Mouse (Mus musculus) neural tube, embryonic 14.5 days (tissue): ENCODE data around the gene Fam71e2. TPM values are rescaled to one million over a fixed set of nuclear protein-coding genes. Genes with fewer than 3 reads are reported as not detected.
"Not testable (repeated sequence)": the region's sequence is repeated elsewhere in the genome, so short reads cannot be mapped to it uniquely, and the experiment has no call there.

ENCODE experiments used
- ATAC-seq: fragments of 200-750 bp; cut with Nextera tagmentation; 2 replicates; pipeline ENCODE4 v1.8.0; 2017; ENCODE audit warnings: low read depth, mild to moderate bottlenecking, moderate TSS enrichment, moderate library complexity
- H3K27ac ChIP-seq: fragments of 300-500 bp; sonication (generic); 2 replicates; pipeline ENCODE4 v1.5.1; 2014; ENCODE audit warnings: low read depth, mild to moderate bottlenecking, control low read depth, low read length, moderate library complexity, mixed read lengths
- H3K27me3 ChIP-seq: fragments of 300-500 bp; sonication (generic); 2 replicates; pipeline ENCODE4 v1.6.1; 2014; ENCODE audit warnings: low read length; ENCODE audit not compliant: control insufficient read depth, insufficient read depth
- H3K36me3 ChIP-seq: fragments of 300-500 bp; sonication (generic); 2 replicates; pipeline ENCODE4 v1.6.1; 2014; ENCODE audit warnings: low read length, mixed read lengths; ENCODE audit not compliant: control insufficient read depth, insufficient read depth
- H3K4me1 ChIP-seq: fragments of 300-500 bp; sonication (generic); 2 replicates; pipeline ENCODE4 v1.6.1; 2014; ENCODE audit warnings: low read length; ENCODE audit not compliant: control insufficient read depth, insufficient read depth
- H3K4me2 ChIP-seq: fragments of 300-500 bp; sonication (generic); 2 replicates; pipeline ENCODE4 v1.6.1; 2014; ENCODE audit warnings: mild to moderate bottlenecking, low read depth, low read length, control low read depth
- H3K4me3 ChIP-seq: fragments of 300-500 bp; sonication (generic); 2 replicates; pipeline ENCODE4 v1.5.1; 2014; ENCODE audit warnings: low read depth, low read length, control low read depth, mixed read lengths
- H3K9ac ChIP-seq: fragments of 300-500 bp; sonication (generic); replicated peaks from 2 replicates; pipeline ENCODE4 v1.6.1; 2014; ENCODE audit warnings: low read depth, mild to moderate bottlenecking, control low read depth, low read length, mixed read lengths
- H3K9me3 ChIP-seq: fragments of 300-500 bp; sonication (generic); 2 replicates; pipeline ENCODE4 v1.6.1; 2016; ENCODE audit warnings: low read length; ENCODE audit not compliant: control insufficient read depth
- WGBS: fragments of 180-500 bp; shearing (Covaris S2); extraction: QIAGEN DNeasy Blood & Tissue Kit; methylation state at CpG from one replicate; pipeline ENCODE4 v1.1.7; 2014; 5-methylcytosine and 5-hydroxymethylcytosine counted together
- polyA plus RNA-seq: library from polyadenylated mRNA; unstranded; fragments of >200 nt; fragmentation: Nextera tagmentation; extraction: Ambion mirVana; gene quantifications from 2 replicates; pipeline ENCODE4 v1.2.1, GENCODE M21; 2014

The Fam71e2 gene
- polyA plus RNA-seq, 1 experiment from 2014 or later: not detected

GRCm38 (mm10) chr7:4795767-4796433 lies 24.8 kb upstream of the Fam71e2 start:
- ATAC-seq: peak; percentile 8; the same call in 1 of the 2 replicates
- peaks cover 25% of the 10 kb centered on the region for H3K36me3 ChIP-seq
- H3K9me3 ChIP-seq: no peaks in the 10 kb centered on the region
- no peak overlapping the region for H3K27ac ChIP-seq
- 78% methylated on average over 7 of the region's 7 CpGs for WGBS
- no peak overlapping the region for H3K9ac ChIP-seq
- H3K27me3 ChIP-seq: no peaks in the 10 kb centered on the region
- H3K4me3 ChIP-seq: no peak overlapping the region
- H3K4me2 ChIP-seq: no peak overlapping the region
- peaks cover 7% of the 10 kb centered on the region for H3K4me1 ChIP-seq

DNA sequence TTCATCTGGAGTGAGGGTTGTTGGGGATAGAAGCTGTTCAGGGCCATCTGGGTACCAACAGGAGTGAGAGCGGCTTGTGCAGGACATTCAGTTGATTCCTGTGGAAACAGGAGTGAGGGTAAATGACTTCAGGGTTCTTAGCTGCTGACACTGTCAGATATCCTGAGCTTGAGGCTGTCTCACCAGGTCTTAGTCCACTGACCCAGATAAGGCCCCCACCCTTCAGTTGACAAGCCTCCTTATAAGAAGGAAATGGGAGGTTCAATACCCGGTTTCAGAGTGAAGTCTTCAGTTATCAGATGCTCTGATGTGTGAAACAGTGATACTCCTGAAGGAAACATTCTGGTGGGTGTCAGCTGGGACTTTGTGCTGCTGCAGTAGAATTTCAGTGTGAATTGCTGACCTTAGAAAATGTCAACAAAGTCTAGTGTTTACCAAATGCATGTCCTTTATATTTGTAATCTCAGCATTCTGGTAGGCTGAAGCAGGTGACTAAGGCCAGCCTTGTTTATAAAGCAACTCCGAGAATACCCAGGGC lies 23.6 kb upstream of the Fam71e2 start:
- H3K4me3 ChIP-seq: no peak overlapping the region
- H3K27ac ChIP-seq: no peak overlapping the region
- no peak overlapping the region for H3K9ac ChIP-seq
- no peak for ATAC-seq
- WGBS: 86% methylated on average over 3 of the region's 3 CpGs
- no peaks in the 10 kb centered on the region for H3K9me3 ChIP-seq
- H3K27me3 ChIP-seq: no peaks in the 10 kb centered on the region
- H3K4me2 ChIP-seq: no peak overlapping the region
- peaks cover 7% of the 10 kb centered on the region for H3K4me1 ChIP-seq
- H3K36me3 ChIP-seq: peaks cover 25% of the 10 kb centered on the region

GRCm38 (mm10) chr7:4793674-4794073 lies 22.6 kb upstream of the Fam71e2 start:
- no peaks in the 10 kb centered on the region for H3K27me3 ChIP-seq
- H3K9ac ChIP-seq: peak overlapping the region; percentile 89
- peak overlapping the region; percentile 84 for H3K4me2 ChIP-seq
- WGBS: 48% methylated on average over 4 of the region's 4 CpGs
- no peak overlapping the region for H3K27ac ChIP-seq
- no peaks in the 10 kb centered on the region for H3K9me3 ChIP-seq
- H3K4me1 ChIP-seq: peaks cover 12% of the 10 kb centered on the region
- peaks cover 25% of the 10 kb centered on the region for H3K36me3 ChIP-seq
- no peak for ATAC-seq
- peak overlapping the region; percentile 76 for H3K4me3 ChIP-seq

DNA sequence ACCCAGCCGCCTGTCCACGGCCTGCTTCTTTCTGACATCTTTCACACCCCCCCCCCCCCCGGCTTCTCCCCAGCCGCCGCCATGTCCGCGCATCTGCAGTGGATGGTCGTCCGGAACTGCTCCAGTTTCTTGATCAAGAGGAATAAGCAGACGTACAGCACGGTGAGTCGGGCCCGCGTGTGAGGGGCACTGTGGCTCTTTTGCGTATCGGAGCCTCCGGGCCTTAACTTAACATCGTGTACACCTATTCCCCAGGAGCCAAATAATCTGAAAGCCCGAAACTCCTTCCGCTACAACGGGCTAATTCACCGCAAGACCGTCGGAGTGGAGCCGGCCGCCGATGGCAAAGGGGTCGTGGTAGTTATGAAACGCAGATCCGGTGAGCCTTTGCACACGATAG lies 22.1 kb upstream of the Fam71e2 start:
- peaks cover 12% of the 10 kb centered on the region for H3K4me1 ChIP-seq
- H3K36me3 ChIP-seq: peaks cover 25% of the 10 kb centered on the region
- H3K4me2 ChIP-seq: peak overlapping the region; percentile 84
- peak overlapping the region; percentile 76 for H3K4me3 ChIP-seq
- WGBS: 1% methylated on average over 30 of the region's 31 CpGs
- not testable (repeated sequence) for ATAC-seq, H3K27me3 ChIP-seq, H3K9me3 ChIP-seq
- peak overlapping the region; percentile 89 for H3K9ac ChIP-seq
- peak overlapping the region; percentile 87 for H3K27ac ChIP-seq

DNA sequence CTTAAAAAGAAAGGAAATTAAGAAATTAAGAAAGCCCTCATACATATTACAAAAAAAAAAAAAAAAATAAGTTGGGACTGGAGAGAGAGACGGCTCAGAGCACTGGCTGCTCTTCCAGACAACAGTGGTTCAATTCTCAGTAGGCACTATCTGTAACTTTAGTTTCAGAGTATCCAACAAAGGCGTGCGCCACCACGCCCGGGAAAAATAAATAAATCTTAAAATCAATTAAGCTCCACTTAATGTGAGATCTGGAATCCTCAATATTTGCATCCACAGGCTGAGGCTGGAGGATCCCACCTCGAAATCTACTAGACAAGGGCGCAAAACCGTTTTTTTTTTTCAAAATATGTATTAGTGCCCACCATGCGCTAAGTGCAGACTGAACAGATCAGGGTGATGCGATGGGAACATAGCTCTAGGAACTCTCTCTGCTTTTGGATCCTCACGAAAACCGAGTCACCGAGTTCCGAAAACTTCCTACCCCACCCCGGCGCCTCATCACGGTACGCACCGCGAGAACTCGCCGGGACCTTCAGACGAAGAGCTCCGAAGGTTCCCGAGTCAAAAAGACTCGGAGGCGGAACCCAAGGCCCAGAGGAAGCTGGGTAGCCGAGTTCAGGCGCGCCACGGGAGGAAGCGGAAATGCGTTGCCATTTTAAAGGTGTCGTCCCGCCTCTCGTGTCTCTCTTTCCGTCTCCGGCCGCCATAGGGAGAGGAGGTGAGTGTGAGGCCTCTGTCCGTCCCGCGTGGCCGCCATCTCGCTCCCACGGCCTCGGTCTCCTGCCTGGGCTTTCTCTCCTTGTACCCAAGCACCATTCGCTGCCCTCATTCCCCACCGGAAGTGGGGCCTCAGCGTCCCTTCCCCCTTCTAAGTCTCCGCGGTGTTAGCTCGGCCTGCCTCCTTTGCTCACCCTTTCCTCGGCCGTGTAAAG lies 21.4 kb upstream of the Fam71e2 start, which contains the start of gene Rpl28:
Gene Rpl28, plus strand, starts transcription at position 597 of the 935 bp plus-strand sequence.
- WGBS: 1% methylated on average over 54 of the region's 54 CpGs
- H3K4me2 ChIP-seq: peak within 1 kb of the TSS; percentile 84
- H3K9me3 ChIP-seq: no peaks in the 10 kb centered on the region
- peaks cover 12% of the 10 kb centered on the region for H3K4me1 ChIP-seq
- peak within 1 kb of the TSS; percentile 76 for H3K4me3 ChIP-seq
- ATAC-seq: peak; percentile 88
- peak within 1 kb of the TSS; percentile 87 for H3K27ac ChIP-seq
- peaks cover 25% of the 10 kb centered on the region for H3K36me3 ChIP-seq
- H3K9ac ChIP-seq: peak within 1 kb of the TSS; percentile 89
- H3K27me3 ChIP-seq: no peaks in the 10 kb centered on the region

DNA sequence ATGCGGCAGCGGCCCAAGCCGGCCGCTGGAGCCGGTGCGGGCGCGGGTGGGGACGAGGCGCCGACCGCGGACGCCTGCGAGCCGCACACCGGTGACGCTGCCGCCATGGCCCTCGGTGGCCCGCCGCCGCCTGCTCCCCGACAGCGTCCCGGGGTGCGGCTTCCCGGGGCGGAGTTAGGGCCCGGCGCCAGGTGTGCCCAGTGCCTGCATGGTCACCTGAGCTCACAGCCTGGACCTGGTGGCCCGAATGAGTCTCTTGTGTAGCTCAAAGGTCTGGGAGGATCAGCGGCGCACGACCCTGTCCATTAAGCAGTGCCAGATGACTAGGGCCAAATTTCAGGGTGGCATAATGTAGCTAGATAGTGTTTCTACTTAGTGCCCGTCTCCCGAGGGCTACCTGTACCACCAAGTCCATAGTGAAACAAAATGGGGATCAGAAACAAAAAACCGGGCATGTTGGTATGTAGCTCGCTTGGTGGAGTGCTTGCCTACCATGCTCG lies 18.4 kb upstream of the Fam71e2 start, which contains the start of gene Tmem238:
Gene Tmem238, minus strand, starts transcription at position 221 of the 500 bp plus-strand sequence.
- Histone ChIP-seq H3K9ac (peak within 1 kb of the TSS; percentile 80), H3K4me3 (peak within 1 kb of the TSS; percentile 54), H3K27ac (peak within 1 kb of the TSS; percentile 55), H3K4me2 (peak within 1 kb of the TSS; percentile 84), H3K4me1 (peaks cover 12% of the 10 kb centered on the region), H3K27me3 (no peaks in the 10 kb centered on the region), H3K9me3 (no peaks in the 10 kb centered on the region), H3K36me3 (peaks cover 3% of the 10 kb centered on the region; the same call in 1 of the 2 replicates)
- 0 out of 2 replicates have a peak, but pooled peaks have one; percentile 10 for ATAC-seq
- 10% methylated on average over 40 of the region's 40 CpGs for WGBS

DNA sequence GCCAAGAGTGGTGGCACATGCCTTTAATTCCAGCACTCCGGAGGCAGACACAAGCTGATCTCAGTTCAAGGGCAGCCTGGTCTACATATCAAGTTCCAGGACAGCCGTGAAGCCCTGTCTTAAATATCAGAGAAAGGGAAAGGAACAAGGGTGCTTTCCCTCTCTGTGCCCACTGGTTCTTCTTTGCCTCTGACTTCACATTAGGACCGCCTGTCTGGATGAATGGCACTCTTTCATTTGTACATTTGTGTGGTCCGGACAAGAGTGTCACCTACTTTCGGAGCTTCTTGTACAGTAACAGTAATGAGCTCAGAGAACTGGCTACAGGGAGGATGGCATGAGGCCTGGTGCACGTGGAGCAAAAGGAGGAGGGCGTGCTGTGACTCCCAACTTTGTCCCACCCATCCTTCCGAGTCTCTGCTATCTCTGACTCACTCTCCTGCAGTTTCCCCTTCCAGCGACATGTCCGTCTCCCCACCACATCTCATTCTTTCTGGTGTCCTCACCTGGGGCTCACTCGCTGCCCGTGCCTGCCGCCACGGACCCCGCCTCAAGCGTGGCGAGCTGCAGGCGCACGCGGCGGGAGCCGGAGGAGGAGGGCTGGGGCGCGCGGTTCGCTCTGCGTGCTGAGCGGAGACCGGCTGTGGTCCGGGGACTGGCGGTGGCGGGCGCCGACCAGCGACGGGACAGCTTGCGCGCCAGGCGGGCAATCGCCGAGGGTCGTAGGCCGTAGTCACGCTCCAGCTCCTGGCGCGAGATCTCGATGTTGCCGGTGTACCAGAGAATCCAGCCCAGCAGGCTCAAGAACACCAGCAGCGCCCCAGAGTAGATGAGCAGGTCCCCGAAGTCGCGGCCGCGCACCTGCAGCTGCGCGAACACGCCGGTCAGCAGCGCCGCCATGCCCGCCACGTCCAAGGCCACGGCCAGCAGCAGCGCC lies 17.7 kb upstream of the Fam71e2 start:
- H3K36me3 ChIP-seq: no peaks in the 10 kb centered on the region
- H3K4me1 ChIP-seq: peaks cover 7% of the 10 kb centered on the region
- peak overlapping the region; percentile 80 for H3K9ac ChIP-seq
- no peaks in the 10 kb centered on the region for H3K27me3 ChIP-seq
- peak overlapping the region; percentile 55 for H3K27ac ChIP-seq
- peak overlapping the region; percentile 84 for H3K4me2 ChIP-seq
- peak overlapping the region; percentile 54 for H3K4me3 ChIP-seq
- H3K9me3 ChIP-seq: no peaks in the 10 kb centered on the region
- 1% methylated on average over 64 of the region's 64 CpGs for WGBS
- peak; percentile 36 for ATAC-seq

DNA sequence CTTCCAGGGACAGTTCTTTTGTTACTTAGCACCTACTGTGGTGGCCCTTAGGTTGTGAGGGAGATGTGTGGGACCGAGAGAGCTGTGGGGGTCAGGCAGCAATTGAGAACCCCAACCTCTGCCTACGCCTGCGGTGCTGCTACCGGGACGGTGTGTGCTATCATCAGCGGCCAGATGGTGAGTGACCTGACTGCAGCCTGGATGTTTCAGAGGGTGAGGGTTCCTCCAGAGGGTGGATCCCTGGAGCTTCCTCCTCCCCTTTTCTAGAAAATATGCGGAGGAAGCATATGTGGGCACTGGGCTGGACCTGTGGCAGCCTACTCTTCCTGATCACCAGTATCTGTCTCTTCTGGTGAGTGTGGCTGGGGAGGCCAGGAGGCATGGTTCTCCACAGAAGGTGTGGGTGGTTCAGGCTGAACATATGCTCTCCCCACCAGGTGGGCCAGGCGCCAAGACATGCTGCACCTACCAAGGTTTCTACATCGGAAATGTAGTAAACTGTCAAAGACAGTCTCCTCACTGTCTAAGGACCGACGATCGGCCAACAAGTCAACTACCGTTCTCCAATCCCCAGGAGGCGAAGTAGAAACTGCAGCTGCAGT lies 12.7 kb upstream of the Fam71e2 start:
- no peak for ATAC-seq
- Histone ChIP-seq H3K27me3 (peaks cover 8% of the 10 kb centered on the region), H3K27ac (no peak overlapping the region), H3K9me3 (no peaks in the 10 kb centered on the region), H3K4me2 (no peak overlapping the region), H3K4me3 (no peak overlapping the region), H3K4me1 (no peaks in the 10 kb centered on the region), H3K36me3 (no peaks in the 10 kb centered on the region), H3K9ac (no peak overlapping the region)
- WGBS: 81% methylated on average over 14 of the region's 14 CpGs
